Mouse (Mus musculus): ENCODE data around the gene Scel. TPM values are rescaled to one million over a fixed set of nuclear protein-coding genes. Genes with fewer than 3 reads are reported as not detected.

Gene Scel
- 0.21 and 1.1 TPM in 2 replicates for polyA plus RNA-seq (2012; rRNA removed)

DNA sequence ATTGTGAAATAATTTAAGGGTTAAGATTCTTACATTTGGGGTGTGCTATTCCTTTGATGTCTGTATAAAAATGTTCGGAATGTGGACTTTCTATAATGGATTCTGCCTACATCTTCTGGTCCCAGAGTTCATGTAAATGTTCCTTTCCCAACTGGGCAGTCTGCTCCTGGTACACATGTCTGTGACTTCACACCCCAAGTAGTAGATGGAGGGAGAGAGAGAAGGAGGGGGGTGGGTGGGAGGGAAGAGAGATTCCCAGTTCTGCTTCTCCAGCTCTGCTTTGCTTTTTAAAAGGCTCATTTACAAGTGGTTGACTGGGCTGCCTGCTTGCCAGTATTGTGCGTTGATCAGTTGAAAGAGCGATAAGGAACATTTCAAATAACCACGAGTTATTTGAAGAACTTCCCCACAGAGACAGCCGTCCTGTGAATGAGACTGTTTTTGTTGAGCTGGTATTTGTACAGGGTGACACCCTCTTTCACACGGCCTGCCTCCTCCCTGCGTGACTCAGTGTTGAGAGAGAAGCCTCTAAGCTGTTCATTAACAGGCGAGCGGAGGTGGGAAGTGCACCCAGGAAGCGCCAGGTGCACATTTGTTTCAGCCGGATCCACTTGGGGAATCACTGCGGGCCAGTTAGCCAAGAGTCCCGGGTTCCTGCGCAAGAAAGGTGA lies at the start of gene Scel:
Scel (plus strand) TSS at position 541 of the 671 bp plus-strand sequence.

DNA sequence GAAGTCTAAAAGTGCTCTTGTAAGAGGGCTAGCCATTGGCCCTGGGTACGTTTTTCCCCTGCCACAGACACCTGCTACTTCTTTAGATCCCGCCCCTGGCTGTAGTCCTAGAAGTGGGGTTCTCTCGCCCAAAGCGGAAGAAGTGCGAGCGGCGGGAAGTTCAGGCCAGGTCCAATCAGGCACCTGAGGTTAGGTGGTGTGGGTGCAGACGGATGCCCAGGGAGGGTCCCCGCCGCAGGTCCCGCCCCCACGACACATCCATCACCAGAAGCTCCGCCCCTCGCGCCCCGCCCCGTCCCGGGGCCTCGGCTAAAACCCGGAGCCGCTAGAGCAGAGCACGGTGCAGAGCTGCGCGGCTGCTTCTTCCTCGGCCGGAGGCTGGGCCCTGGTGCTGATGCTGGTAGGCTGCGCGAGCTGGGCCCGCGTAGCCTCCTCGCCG lies 136.8 kb downstream of the Scel start, which contains the start of gene Slain1:
Slain1 (plus strand) TSS at position 333 of the 439 bp plus-strand sequence.

Other genes with a start within 250 kb of the Scel start
- gene Mycbp2, start 166.5 kb upstream of the Scel start, polyA plus RNA-seq (2012; rRNA removed) = 166 and 173 TPM in 2 replicates
- gene Slain1, start 136.9 kb downstream of the Scel start, polyA plus RNA-seq (2012; rRNA removed) = 90.4 and 94.3 TPM in 2 replicates